Mouse (Mus musculus) heart, postnatal 0 days (tissue): ENCODE measurements at regions not wholly inside any gene's neighbourhood (a gene's known extent, or its start where the extent isn't known, plus 50 kb on each side); places are given as distances from the start of the nearest gene placed in this dataset.

Experiments
- ATAC-seq: fragments of 200-750 bp; cut with Nextera tagmentation; 2 replicates; pipeline ENCODE4 v1.8.0; 2017; ENCODE audit warnings: low read depth, moderate number of reproducible peaks, moderate library complexity; ENCODE audit not compliant: insufficient read depth
- DNase-seq: peaks from one replicate; pipeline ENCODE4 v3.0.0-alpha.2; 2016; ENCODE audit warnings: low spot score
- H3K27ac ChIP-seq: fragments of 300-500 bp; sonication (generic); 2 replicates; pipeline ENCODE4 v1.5.1; 2014; ENCODE audit warnings: low read depth, mild to moderate bottlenecking
- H3K27me3 ChIP-seq: fragments of 300-500 bp; sonication (generic); 2 replicates; pipeline ENCODE4 v1.6.1; 2014; ENCODE audit warnings: low read length, mixed read lengths; ENCODE audit not compliant: control insufficient read depth, insufficient read depth
- H3K36me3 ChIP-seq: fragments of 300-500 bp; sonication (generic); replicated peaks from 2 replicates; pipeline ENCODE4 v1.6.1; 2014; ENCODE audit warnings: low read length, mixed read lengths; ENCODE audit not compliant: control insufficient read depth, insufficient read depth
- H3K4me1 ChIP-seq: fragments of 300-500 bp; sonication (generic); 2 replicates; pipeline ENCODE4 v1.6.1; 2014; ENCODE audit warnings: antibody characterized with exemption; ENCODE audit not compliant: control insufficient read depth, insufficient read depth
- H3K4me2 ChIP-seq: fragments of 300-500 bp; sonication (generic); 2 replicates; pipeline ENCODE4 v1.6.1; 2014; ENCODE audit warnings: low read depth, mild to moderate bottlenecking, low read length, moderate library complexity
- H3K4me3 ChIP-seq: fragments of 300-500 bp; sonication (generic); 2 replicates; pipeline ENCODE4 v1.5.1; 2014; ENCODE audit warnings: low read depth, low read length
- H3K9ac ChIP-seq: fragments of 300-500 bp; sonication (generic); replicated peaks from 2 replicates; pipeline ENCODE4 v1.6.1; 2014; ENCODE audit warnings: low read depth, low read length, mixed read lengths
- H3K9me3 ChIP-seq: fragments of 300-500 bp; sonication (generic); replicated peaks from 2 replicates; pipeline ENCODE4 v1.6.1; 2016; ENCODE audit warnings: low read length; ENCODE audit not compliant: control insufficient read depth
- CTCF ChIP-seq: IDR thresholded peaks from 2 replicates; pipeline ENCODE4 v1.5.1; 2016; ENCODE audit warnings: antibody characterized with exemption, control low read depth, low read depth
- EP300 ChIP-seq: IDR thresholded peaks from 2 replicates; pipeline ENCODE4 v1.6.1; 2016; ENCODE audit warnings: antibody characterized with exemption, low read depth
- WGBS: fragments of 180-500 bp; shearing (Covaris S2); extraction: QIAGEN DNeasy Blood & Tissue Kit; methylation state at CpG from one replicate; pipeline ENCODE4 v1.1.7; 2014; 5-methylcytosine and 5-hydroxymethylcytosine counted together

GRCm38 (mm10) chr10:17659575-17659974, 63.4 kb upstream of the Cited2 start:
- ATAC-seq (no peak), DNase-seq (no peak)
- WGBS, result 92% methylated on average over 9 of the region's 9 CpGs
- no peak for TF ChIP-seq EP300
- no peak for TF ChIP-seq CTCF
- H3K9me3 ChIP-seq, result no peaks in the 10 kb centered on the region
- H3K27me3 ChIP-seq, result no peaks in the 10 kb centered on the region
- no peak overlapping the region for H3K4me2 ChIP-seq
- H3K9ac ChIP-seq, result no peak overlapping the region
- no peak overlapping the region for H3K27ac ChIP-seq
- 0 out of 2 replicates have a peak, but pooled peaks cover 9% of the 10 kb centered on the region for H3K4me1 ChIP-seq
- no peaks in the 10 kb centered on the region for H3K36me3 ChIP-seq
- H3K4me3 ChIP-seq, result no peak overlapping the region

GRCm38 (mm10) chr10:17660836-17661452, 62.1 kb upstream of the Cited2 start:
- Histone ChIP-seq H3K9me3 (no peaks in the 10 kb centered on the region), H3K36me3 (no peaks in the 10 kb centered on the region), H3K9ac (no peak overlapping the region), H3K4me1 (0 out of 2 replicates have a peak, but pooled peaks cover 9% of the 10 kb centered on the region), H3K27me3 (no peaks in the 10 kb centered on the region), H3K4me2 (no peak overlapping the region), H3K27ac (no peak overlapping the region), H3K4me3 (no peak overlapping the region)
- TF ChIP-seq CTCF (no peak), EP300 (no peak)
- ATAC-seq (no peak), DNase-seq (no peak)
- 81% methylated on average over 5 of the region's 5 CpGs for WGBS

GRCm38 (mm10) chr10:17666089-17666488, 56.9 kb upstream of the Cited2 start:
- 76% methylated on average over 3 of the region's 3 CpGs for WGBS
- Histone ChIP-seq H3K9me3 (no peaks in the 10 kb centered on the region), H3K27ac (no peak overlapping the region), H3K4me1 (no peaks in the 10 kb centered on the region), H3K9ac (no peak overlapping the region), H3K36me3 (no peaks in the 10 kb centered on the region), H3K27me3 (no peaks in the 10 kb centered on the region), H3K4me2 (no peak overlapping the region), H3K4me3 (no peak overlapping the region)
- no peak for ATAC-seq
- no peak for DNase-seq
- TF ChIP-seq EP300 (no peak), CTCF (no peak)

- Histone ChIP-seq H3K4me3 (no peak overlapping the region), H3K9ac (no peak overlapping the region), H3K27ac (no peak overlapping the region), H3K36me3 (no peaks in the 10 kb centered on the region), H3K4me1 (no peaks in the 10 kb centered on the region), H3K9me3 (no peaks in the 10 kb centered on the region), H3K27me3 (no peaks in the 10 kb centered on the region), H3K4me2 (no peak overlapping the region)
- no peak for ATAC-seq
- DNase-seq, result no peak
- WGBS, result 81% methylated on average over 9 of the region's 9 CpGs
- no peak for TF ChIP-seq EP300
- no peak for TF ChIP-seq CTCF
Observed at GRCm38 (mm10) chr10:17669401-17669800, 53.6 kb upstream of the Cited2 start.
